Mouse (Mus musculus) ES-Bruce4 (cell line): ENCODE results near the gene A330070K13Rik. TPM values are rescaled to one million over a fixed set of nuclear protein-coding genes. Genes with fewer than 3 reads are reported as not detected.

Source experiments
- H3K27ac ChIP-seq: 2 replicates; pipeline ENCODE4 v1.5.1; 2012; ENCODE audit warnings: low read length, inconsistent platforms; ENCODE audit not compliant: insufficient read depth
- H3K27me3 ChIP-seq: 2 replicates; pipeline ENCODE4 v1.6.1; 2012; ENCODE audit warnings: mild to moderate bottlenecking, low read length, inconsistent platforms; ENCODE audit not compliant: control insufficient read depth, poor library complexity, insufficient read depth, severe bottlenecking
- H3K36me3 ChIP-seq: 2 replicates; pipeline ENCODE4 v1.6.1; 2012; ENCODE audit warnings: inconsistent platforms, mild to moderate bottlenecking, low read length, moderate library complexity; ENCODE audit not compliant: control insufficient read depth, poor library complexity, insufficient read depth, severe bottlenecking
- H3K4me1 ChIP-seq: one replicate; pipeline ENCODE4 v1.8.1; 2011; ENCODE audit warnings: low read length; ENCODE audit not compliant: control insufficient read depth, insufficient read depth
- H3K4me3 ChIP-seq: 2 replicates; pipeline ENCODE4 v1.5.1; 2011; ENCODE audit warnings: low read depth, mild to moderate bottlenecking, low read length
- H3K9ac ChIP-seq: 2 replicates; pipeline ENCODE4 v1.6.1; 2012; ENCODE audit warnings: low read depth, mild to moderate bottlenecking, inconsistent platforms; ENCODE audit not compliant: poor library complexity, severe bottlenecking
- H3K9me3 ChIP-seq: replicated peaks from 2 replicates; pipeline ENCODE4 v1.6.1; 2012; ENCODE audit warnings: mild to moderate bottlenecking, low read length, inconsistent platforms; ENCODE audit not compliant: control insufficient read depth, poor library complexity, insufficient read depth, severe bottlenecking
- CTCF ChIP-seq: IDR thresholded peaks from one replicate; pipeline ENCODE4 v1.8.1; 2011; ENCODE audit warnings: low read depth, low read length
- EP300 ChIP-seq: IDR thresholded peaks from 2 replicates; pipeline ENCODE4 v1.6.1; 2011; ENCODE audit warnings: low read depth, low read length; ENCODE audit not compliant: insufficient read depth
- POLR2A ChIP-seq: IDR thresholded peaks from one replicate; pipeline ENCODE4 v1.8.1; 2011; ENCODE audit warnings: low read length; ENCODE audit not compliant: insufficient read depth
- polyA plus RNA-seq: library from polyadenylated mRNA; stranded (reverse); fragments of >200 nt; gene quantifications from 2 replicates; pipeline ENCODE4 v1.2.4, GENCODE M21; 2011; ENCODE audit warnings: low read depth; ENCODE audit not compliant: missing spikeins, insufficient read depth, insufficient read length

A330070K13Rik gene
- polyA plus RNA-seq, 1 experiment = not detected

- H3K9me3 ChIP-seq = no peaks in the 10 kb centered on the region
- no peak overlapping the region for H3K4me3 ChIP-seq
- no peaks in the 10 kb centered on the region for H3K36me3 ChIP-seq
- no peak for TF ChIP-seq EP300
- no peak for TF ChIP-seq POLR2A
- TF ChIP-seq CTCF = no peak
- H3K27me3 ChIP-seq = no peaks in the 10 kb centered on the region
- H3K9ac ChIP-seq = no peak overlapping the region
- peaks cover 4% of the 10 kb centered on the region for H3K4me1 ChIP-seq
- no peak overlapping the region for H3K27ac ChIP-seq
Observed at GRCm38 (mm10) chr5:130363773-130364172, 20.7 kb downstream of the A330070K13Rik start.

DNA sequence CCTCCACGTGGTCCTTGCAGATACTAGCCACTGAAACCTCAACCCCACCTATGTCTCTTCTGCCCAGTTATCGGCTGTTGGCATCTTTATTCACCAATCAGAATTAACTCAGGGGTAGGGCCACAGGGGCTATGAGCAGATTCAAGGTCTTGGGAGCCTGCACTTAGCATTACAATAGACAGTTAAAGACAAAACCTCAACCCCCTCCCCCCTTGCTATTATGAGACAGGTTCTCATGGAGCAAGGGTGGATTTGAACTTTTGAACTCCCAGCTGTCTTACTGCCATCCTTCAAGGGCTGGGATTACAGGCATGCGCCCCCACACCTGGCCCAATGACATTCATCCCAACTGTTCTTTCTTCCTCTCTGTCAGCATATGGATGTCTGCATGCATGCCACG lies 21.3 kb downstream of the A330070K13Rik start:
- Histone ChIP-seq H3K36me3 (no peaks in the 10 kb centered on the region), H3K4me3 (no peak overlapping the region), H3K9ac (no peak overlapping the region), H3K27ac (no peak overlapping the region), H3K27me3 (no peaks in the 10 kb centered on the region), H3K9me3 (no peaks in the 10 kb centered on the region), H3K4me1 (peaks cover 4% of the 10 kb centered on the region)
- TF ChIP-seq POLR2A = no peak
- no peak for TF ChIP-seq CTCF
- no peak for TF ChIP-seq EP300

GRCm38 (mm10) chr5:130355223-130355622 lies 29.2 kb downstream of the A330070K13Rik start:
- no peaks in the 10 kb centered on the region for H3K27me3 ChIP-seq
- H3K9me3 ChIP-seq = no peaks in the 10 kb centered on the region
- no peaks in the 10 kb centered on the region for H3K36me3 ChIP-seq
- H3K4me3 ChIP-seq = no peak overlapping the region
- no peaks in the 10 kb centered on the region for H3K4me1 ChIP-seq
- H3K27ac ChIP-seq = no peak overlapping the region
- H3K9ac ChIP-seq = no peak overlapping the region
- TF ChIP-seq EP300 = no peak
- TF ChIP-seq POLR2A = no peak
- TF ChIP-seq CTCF = no peak

- no peak overlapping the region for H3K9ac ChIP-seq
- H3K27me3 ChIP-seq = no peaks in the 10 kb centered on the region
- H3K36me3 ChIP-seq = 0 out of 2 replicates have a peak, but pooled peaks cover 2% of the 10 kb centered on the region
- no peaks in the 10 kb centered on the region; the same call in 1 of the 2 replicates for H3K9me3 ChIP-seq
- no peaks in the 10 kb centered on the region for H3K4me1 ChIP-seq
- H3K27ac ChIP-seq = no peak overlapping the region
- TF ChIP-seq POLR2A = no peak
- no peak for TF ChIP-seq EP300
- TF ChIP-seq CTCF = no peak
- H3K4me3 ChIP-seq = no peak overlapping the region
Observed at GRCm38 (mm10) chr5:130345871-130346270, 38.6 kb downstream of the A330070K13Rik start.

DNA sequence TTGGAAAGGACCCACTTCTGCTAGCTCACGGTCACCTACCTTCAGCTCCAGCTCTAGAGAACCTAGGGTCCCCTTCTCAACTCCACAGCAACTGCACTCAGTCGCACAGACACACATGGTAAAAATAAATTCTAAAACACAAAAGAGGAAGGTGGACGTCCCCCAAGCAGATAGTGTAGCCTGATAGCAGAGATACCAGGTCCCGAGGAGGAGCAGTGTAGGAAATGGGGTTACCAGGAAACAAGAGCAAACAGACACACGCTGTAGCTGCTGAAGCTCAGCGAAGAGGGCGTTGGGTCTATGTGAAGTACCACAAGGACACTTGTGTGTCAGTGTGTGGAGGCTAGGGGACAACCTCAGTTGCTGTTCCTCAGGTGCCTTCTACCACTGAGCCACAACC lies 39.4 kb downstream of the A330070K13Rik start:
- TF ChIP-seq CTCF (no peak), POLR2A (no peak), EP300 (no peak)
- Histone ChIP-seq H3K36me3 (peaks cover 6% of the 10 kb centered on the region), H3K4me1 (no peaks in the 10 kb centered on the region), H3K27ac (no peak overlapping the region), H3K9ac (no peak overlapping the region), H3K27me3 (no peaks in the 10 kb centered on the region), H3K4me3 (no peak overlapping the region), H3K9me3 (no peaks in the 10 kb centered on the region; the same call in 1 of the 2 replicates)

- no peak overlapping the region for H3K4me3 ChIP-seq
- H3K27ac ChIP-seq = no peak overlapping the region
- no peaks in the 10 kb centered on the region for H3K27me3 ChIP-seq
- no peaks in the 10 kb centered on the region for H3K4me1 ChIP-seq
- peaks cover 9% of the 10 kb centered on the region for H3K36me3 ChIP-seq
- TF ChIP-seq CTCF (no peak), EP300 (no peak), POLR2A (no peak)
- no peaks in the 10 kb centered on the region for H3K9me3 ChIP-seq
- H3K9ac ChIP-seq = no peak overlapping the region
Observed at GRCm38 (mm10) chr5:130340656-130341055, 43.8 kb downstream of the A330070K13Rik start.
